Mouse (Mus musculus) ES-Bruce4 (cell line): ENCODE data around the gene Tspan9.
A peak's percentile ranks its signal among the peaks of the same experiment; 100 is the strongest.

Source experiments
- CTCF ChIP-seq: IDR thresholded peaks from one replicate; pipeline ENCODE4 v1.8.1; 2011; ENCODE audit warnings: low read depth, low read length
- EP300 ChIP-seq: IDR thresholded peaks from 2 replicates; pipeline ENCODE4 v1.6.1; 2011; ENCODE audit warnings: low read depth, low read length; ENCODE audit not compliant: insufficient read depth
- POLR2A ChIP-seq: IDR thresholded peaks from one replicate; pipeline ENCODE4 v1.8.1; 2011; ENCODE audit warnings: low read length; ENCODE audit not compliant: insufficient read depth

GRCm38 (mm10) chr6:127970848-127971247, 172.5 kb downstream of the Tspan9 start:
- TF ChIP-seq CTCF, result no peak
- TF ChIP-seq POLR2A, result no peak
- TF ChIP-seq EP300, result peak; percentile 87
